Comparison of ENCODE assay signal across 7 mouse cellular contexts in genomic region chr7:28373131-28373581, GRCm38 (mm10). TPM values are rescaled to one million over a fixed set of nuclear protein-coding genes. Genes with fewer than 3 reads are reported as not detected.
DNase-seq lines count a peak whose midpoint lies in the region; ATAC-seq and TF ChIP-seq lines count a peak whose summit lies in the region.

No protein-coding gene starts in this region.

- intact Hi-C loops in left cerebral cortex, postnatal 10 days (cut with DNase I) = loop anchor here (1.0 to 10.0 kb wide), 2 partner anchors 13 to 232 kb away; no protein-coding TSS in a partner anchor

- peak; percentile 90 for DNase-seq in ZHBTc4 (ENCODE audit: low read depth, low spot score)
- peak; percentile 66 to 72 for DNase-seq in cerebellum, adult 2 months
- peak; percentile 94 for DNase-seq in hindbrain, postnatal 0 days (ENCODE audit: low spot score)
- peak; percentile 78 to 79 for DNase-seq in left cerebral cortex, postnatal 10 days (ENCODE audit: extremely low spot score in 1 of 2, low spot score in 2 of 2)

- 0 out of 2 replicates have a peak, but pooled peaks have one; percentile 11 for ATAC-seq in frontal cortex, adult (ENCODE audit: low TSS enrichment)
- peak; percentile 36 for ATAC-seq in hindbrain, postnatal 0 days
- ATAC-seq in megakaryocyte progenitor cell, adult 5-6 weeks (replicated peaks; ENCODE audit: poor library complexity) = peak; percentile 21

- no peak overlapping the region for H3K27ac ChIP-seq in cerebellum, adult 2 months (ENCODE audit: insufficient read depth, low read length)
- peak overlapping the region; percentile 65 for H3K27ac ChIP-seq in hindbrain, postnatal 0 days
- H3K27ac ChIP-seq in small intestine, adult 2 months (ENCODE audit: insufficient read depth, low read depth, low read length) = peak overlapping the region; percentile 88

- no peaks in the 10 kb centered on the region for H3K4me1 ChIP-seq in cerebellum, adult 2 months (ENCODE audit: control insufficient read depth, insufficient read depth, low read length)
- peaks cover 16% of the 10 kb centered on the region for H3K4me1 ChIP-seq in hindbrain, postnatal 0 days (ENCODE audit: insufficient read depth, low read length)
- H3K4me1 ChIP-seq in small intestine, adult 2 months (ENCODE audit: control insufficient read depth, insufficient read depth, insufficient read length, low read length) = peaks cover 3% of the 10 kb centered on the region

- no peaks in the 10 kb centered on the region for H3K27me3 ChIP-seq in cerebellum, adult 2 months (ENCODE audit: control insufficient read depth, insufficient read depth, low read length)
- H3K27me3 ChIP-seq in hindbrain, postnatal 0 days (ENCODE audit: insufficient read depth, low read length) = no peaks in the 10 kb centered on the region
- no peaks in the 10 kb centered on the region for H3K27me3 ChIP-seq in small intestine, adult 2 months (ENCODE audit: control insufficient read depth, insufficient read depth, low read length)

- H3K36me3 ChIP-seq in hindbrain, postnatal 0 days (ENCODE audit: insufficient read depth, low read length) = no peaks in the 10 kb centered on the region
- peaks cover 17% of the 10 kb centered on the region for H3K36me3 ChIP-seq in small intestine, adult 2 months (ENCODE audit: control insufficient read depth, insufficient read depth, low read length)

- peak overlapping the region; percentile 80 for H3K4me3 ChIP-seq in cerebellum, adult 2 months (replicated peaks; ENCODE audit: insufficient read depth, low read depth, low read length)
- H3K4me3 ChIP-seq in hindbrain, postnatal 0 days (ENCODE audit: low read length) = peak overlapping the region; percentile 48
- H3K4me3 ChIP-seq in small intestine, adult 2 months (ENCODE audit: low read depth, low read length) = peak overlapping the region; percentile 51

- peak; percentile 38; the same call in 1 of the 2 replicates for TF ChIP-seq CTCF in cerebellum, adult 2 months (IDR thresholded peaks at IDR 0.05; ENCODE audit: borderline replicate concordance, insufficient read depth, low read depth, low read length)
- TF ChIP-seq CTCF in hindbrain, postnatal 0 days (IDR thresholded peaks at IDR 0.05; ENCODE audit: low read depth) = peak; percentile 78
- TF ChIP-seq CTCF in small intestine, adult 2 months (IDR thresholded peaks at IDR 0.05; ENCODE audit: extremely low read depth, insufficient read length, insufficient replicate concordance, low read depth, low read length) = peak; percentile 26; the same call in 1 of the 2 replicates

- H3K9ac ChIP-seq in hindbrain, postnatal 0 days (replicated peaks; ENCODE audit: low read length) = peak overlapping the region; percentile 13; the same call in 1 of the 2 replicates

- peak overlapping the region; percentile 99 for H3K4me2 ChIP-seq in hindbrain, postnatal 0 days (ENCODE audit: low read depth, low read length)

- TF ChIP-seq POLR2A in cerebellum, adult 2 months (IDR thresholded peaks at IDR 0.05; ENCODE audit: borderline replicate concordance, insufficient read depth, low read length) = no peak
- TF ChIP-seq POLR2A in small intestine, adult 2 months (IDR thresholded peaks at IDR 0.05; ENCODE audit: low read depth, low read length) = no peak

- WGBS in cerebellum, adult 2 months = under 1% methylated on average over 9 of the region's 9 CpGs
- WGBS in hindbrain, postnatal 0 days = under 1% methylated on average over 9 of the region's 9 CpGs
- under 1% methylated on average over 9 of the region's 9 CpGs for WGBS in small intestine, adult 2 months

- no peaks in the 10 kb centered on the region for H3K9me3 ChIP-seq in hindbrain, postnatal 0 days (ENCODE audit: low read length)

RNA-seq across cellular contexts. Expression of gene Plekhg2, which starts 0.8 kb away (rescaled TPM):
- 4.2 and 4.3 TPM in 2 replicates for polyA plus RNA-seq in cerebellum, adult 2 months (2012; rRNA removed)
- 18.6 and 20.6 TPM in 2 replicates for total RNA-seq in hindbrain, postnatal 0 days (2014; rRNA removed)
- polyA plus RNA-seq in hindbrain, postnatal 0 days (2015; fragmentation: Nextera tagmentation; extraction: Ambion mirVana) = 9.1 and 10.0 TPM in 2 replicates
- 10 to 100 TPM; 10.0 to 12.3 TPM for total RNA-seq in left cerebral cortex, postnatal 10 days (2021)
- total RNA-seq in megakaryocyte progenitor cell, adult 5-6 weeks (2015) = 2.9 and 4.3 TPM in 2 replicates
- 2.0 and 2.1 TPM in 2 replicates for total RNA-seq in megakaryocyte progenitor cell, adult 5-6 weeks (2017)
- polyA plus RNA-seq in small intestine, adult 2 months (2012; rRNA removed) = 22.9 and 58.2 TPM in 2 replicates

RNA-seq across cellular contexts. Expression of gene Zfp36, which starts 6.9 kb away (rescaled TPM):
- polyA plus RNA-seq in cerebellum, adult 2 months (2012; rRNA removed) = 3.7 and 3.9 TPM in 2 replicates
- 2.1 and 3.9 TPM in 2 replicates for total RNA-seq in hindbrain, postnatal 0 days (2014; rRNA removed)
- polyA plus RNA-seq in hindbrain, postnatal 0 days (2015; fragmentation: Nextera tagmentation; extraction: Ambion mirVana) = 3.0 and 3.4 TPM in 2 replicates
- total RNA-seq in left cerebral cortex, postnatal 10 days (2021) = 1 to 10 TPM; 1.8 to 2.4 TPM
- 87.3 and 149 TPM in 2 replicates for total RNA-seq in megakaryocyte progenitor cell, adult 5-6 weeks (2015)
- total RNA-seq in megakaryocyte progenitor cell, adult 5-6 weeks (2017) = 26.0 and 46.4 TPM in 2 replicates
- polyA plus RNA-seq in small intestine, adult 2 months (2012; rRNA removed) = 85.4 and 196 TPM in 2 replicates

RNA-seq across cellular contexts. Expression of gene Med29, which starts 19.4 kb away (rescaled TPM):
- 47.9 and 49.5 TPM in 2 replicates for polyA plus RNA-seq in cerebellum, adult 2 months (2012; rRNA removed)
- 33.6 and 39.5 TPM in 2 replicates for total RNA-seq in hindbrain, postnatal 0 days (2014; rRNA removed)
- polyA plus RNA-seq in hindbrain, postnatal 0 days (2015; fragmentation: Nextera tagmentation; extraction: Ambion mirVana) = 42.1 and 42.9 TPM in 2 replicates
- total RNA-seq in left cerebral cortex, postnatal 10 days (2021) = 10 to 100 TPM; 18.5 to 19.3 TPM
- total RNA-seq in megakaryocyte progenitor cell, adult 5-6 weeks (2015) = 30.6 and 36.8 TPM in 2 replicates
- total RNA-seq in megakaryocyte progenitor cell, adult 5-6 weeks (2017) = 18.0 and 21.1 TPM in 2 replicates
- polyA plus RNA-seq in small intestine, adult 2 months (2012; rRNA removed) = 36.5 and 58.0 TPM in 2 replicates

RNA-seq across cellular contexts. Expression of gene Paf1, which starts 19.6 kb away (rescaled TPM):
- 104 and 124 TPM in 2 replicates for polyA plus RNA-seq in cerebellum, adult 2 months (2012; rRNA removed)
- 56.7 and 67.6 TPM in 2 replicates for total RNA-seq in hindbrain, postnatal 0 days (2014; rRNA removed)
- 83.0 and 84.1 TPM in 2 replicates for polyA plus RNA-seq in hindbrain, postnatal 0 days (2015; fragmentation: Nextera tagmentation; extraction: Ambion mirVana)
- 10 to 100 TPM; 65.3 to 66.1 TPM for total RNA-seq in left cerebral cortex, postnatal 10 days (2021)
- 63.9 and 89.2 TPM in 2 replicates for total RNA-seq in megakaryocyte progenitor cell, adult 5-6 weeks (2015)
- total RNA-seq in megakaryocyte progenitor cell, adult 5-6 weeks (2017) = 146 and 184 TPM in 2 replicates
- polyA plus RNA-seq in small intestine, adult 2 months (2012; rRNA removed) = 27.6 and 67.1 TPM in 2 replicates

RNA-seq across cellular contexts. Expression of gene Rps16, which starts 22.7 kb away (rescaled TPM):
- 510 and 514 TPM in 2 replicates for polyA plus RNA-seq in cerebellum, adult 2 months (2012; rRNA removed)
- 97.7 and 154 TPM in 2 replicates for total RNA-seq in hindbrain, postnatal 0 days (2014; rRNA removed)
- 539 and 575 TPM in 2 replicates for polyA plus RNA-seq in hindbrain, postnatal 0 days (2015; fragmentation: Nextera tagmentation; extraction: Ambion mirVana)
- 100 to 1,000 TPM; 642 to 668 TPM for total RNA-seq in left cerebral cortex, postnatal 10 days (2021)
- 3,279 and 3,562 TPM in 2 replicates for total RNA-seq in megakaryocyte progenitor cell, adult 5-6 weeks (2015)
- total RNA-seq in megakaryocyte progenitor cell, adult 5-6 weeks (2017) = 756 and 903 TPM in 2 replicates
- polyA plus RNA-seq in small intestine, adult 2 months (2012; rRNA removed) = 877 and 996 TPM in 2 replicates

Comparison
In these comparisons a context has a peak if more than half of its experiments do, and no peak if none do; other contexts are left out.
1. CTCF ChIP-seq: peak in every context shown above with its lines; median percentile 78 in hindbrain, postnatal 0 days; 38 in cerebellum, adult 2 months; 26 in small intestine, adult 2 months.